Mouse (Mus musculus) ES-Bruce4 (cell line): ENCODE results near the gene Nhlrc3. TPM values are rescaled to one million over a fixed set of nuclear protein-coding genes. Genes with fewer than 3 reads are reported as not detected.

Experiments used
- H3K27ac ChIP-seq: 2 replicates; pipeline ENCODE4 v1.5.1; 2012; ENCODE audit warnings: low read length, inconsistent platforms; ENCODE audit not compliant: insufficient read depth
- H3K27me3 ChIP-seq: 2 replicates; pipeline ENCODE4 v1.6.1; 2012; ENCODE audit warnings: mild to moderate bottlenecking, low read length, inconsistent platforms; ENCODE audit not compliant: control insufficient read depth, poor library complexity, insufficient read depth, severe bottlenecking
- H3K36me3 ChIP-seq: 2 replicates; pipeline ENCODE4 v1.6.1; 2012; ENCODE audit warnings: inconsistent platforms, mild to moderate bottlenecking, low read length, moderate library complexity; ENCODE audit not compliant: control insufficient read depth, poor library complexity, insufficient read depth, severe bottlenecking
- H3K4me1 ChIP-seq: one replicate; pipeline ENCODE4 v1.8.1; 2011; ENCODE audit warnings: low read length; ENCODE audit not compliant: control insufficient read depth, insufficient read depth
- H3K4me3 ChIP-seq: 2 replicates; pipeline ENCODE4 v1.5.1; 2011; ENCODE audit warnings: low read depth, mild to moderate bottlenecking, low read length
- H3K9ac ChIP-seq: 2 replicates; pipeline ENCODE4 v1.6.1; 2012; ENCODE audit warnings: low read depth, mild to moderate bottlenecking, inconsistent platforms; ENCODE audit not compliant: poor library complexity, severe bottlenecking
- H3K9me3 ChIP-seq: replicated peaks from 2 replicates; pipeline ENCODE4 v1.6.1; 2012; ENCODE audit warnings: mild to moderate bottlenecking, low read length, inconsistent platforms; ENCODE audit not compliant: control insufficient read depth, poor library complexity, insufficient read depth, severe bottlenecking
- CTCF ChIP-seq: IDR thresholded peaks from one replicate; pipeline ENCODE4 v1.8.1; 2011; ENCODE audit warnings: low read depth, low read length
- EP300 ChIP-seq: IDR thresholded peaks from 2 replicates; pipeline ENCODE4 v1.6.1; 2011; ENCODE audit warnings: low read depth, low read length; ENCODE audit not compliant: insufficient read depth
- POLR2A ChIP-seq: IDR thresholded peaks from one replicate; pipeline ENCODE4 v1.8.1; 2011; ENCODE audit warnings: low read length; ENCODE audit not compliant: insufficient read depth
- polyA plus RNA-seq: library from polyadenylated mRNA; stranded (reverse); fragments of >200 nt; gene quantifications from 2 replicates; pipeline ENCODE4 v1.2.4, GENCODE M21; 2011; ENCODE audit warnings: low read depth; ENCODE audit not compliant: missing spikeins, insufficient read depth, insufficient read length

The Nhlrc3 gene
- polyA plus RNA-seq, 1 experiment: 18.2 TPM

GRCm38 (mm10) chr3:53472061-53472460 lies 8.9 kb upstream of the Nhlrc3 start:
- Histone ChIP-seq H3K27ac (no peak overlapping the region), H3K9me3 (no peaks in the 10 kb centered on the region), H3K4me1 (peaks cover 2% of the 10 kb centered on the region), H3K4me3 (no peak overlapping the region), H3K36me3 (peaks cover 34% of the 10 kb centered on the region), H3K27me3 (no peaks in the 10 kb centered on the region), H3K9ac (no peak overlapping the region)
- TF ChIP-seq EP300: no peak
- TF ChIP-seq CTCF: no peak
- TF ChIP-seq POLR2A: no peak

DNA sequence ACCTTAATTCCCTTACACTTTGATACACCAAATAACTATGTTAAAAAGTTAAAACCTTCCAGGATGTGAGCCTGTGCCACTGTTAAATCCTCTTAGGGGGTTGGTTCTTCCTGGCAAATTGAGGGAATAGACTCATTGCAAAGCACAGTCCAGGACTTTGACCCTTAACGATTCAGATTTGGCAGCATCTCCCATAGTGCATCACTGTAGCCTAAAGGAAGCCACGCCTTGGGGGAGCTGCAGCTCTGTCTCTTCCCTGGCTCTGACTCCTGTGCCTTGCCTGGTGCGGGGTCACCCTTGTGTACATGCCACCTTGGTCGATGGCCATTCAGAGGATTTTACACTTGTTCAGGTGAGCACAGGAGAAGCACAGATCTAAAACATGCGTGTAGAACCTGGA lies 6.5 kb upstream of the Nhlrc3 start:
- H3K4me3 ChIP-seq: no peak overlapping the region
- no peak overlapping the region for H3K27ac ChIP-seq
- H3K36me3 ChIP-seq: peaks cover 23% of the 10 kb centered on the region
- no peak overlapping the region for H3K9ac ChIP-seq
- no peaks in the 10 kb centered on the region for H3K9me3 ChIP-seq
- TF ChIP-seq CTCF (no peak), POLR2A (no peak), EP300 (no peak)
- peaks cover 2% of the 10 kb centered on the region for H3K4me1 ChIP-seq
- no peaks in the 10 kb centered on the region for H3K27me3 ChIP-seq

GRCm38 (mm10) chr3:53467356-53467755 lies 4.2 kb upstream of the Nhlrc3 start:
- H3K27ac ChIP-seq: no peak overlapping the region
- no peaks in the 10 kb centered on the region for H3K9me3 ChIP-seq
- no peaks in the 10 kb centered on the region for H3K27me3 ChIP-seq
- peaks cover 9% of the 10 kb centered on the region for H3K36me3 ChIP-seq
- H3K4me3 ChIP-seq: no peak overlapping the region
- H3K9ac ChIP-seq: no peak overlapping the region
- TF ChIP-seq CTCF (no peak), EP300 (no peak), POLR2A (no peak)
- peaks cover 2% of the 10 kb centered on the region for H3K4me1 ChIP-seq

DNA sequence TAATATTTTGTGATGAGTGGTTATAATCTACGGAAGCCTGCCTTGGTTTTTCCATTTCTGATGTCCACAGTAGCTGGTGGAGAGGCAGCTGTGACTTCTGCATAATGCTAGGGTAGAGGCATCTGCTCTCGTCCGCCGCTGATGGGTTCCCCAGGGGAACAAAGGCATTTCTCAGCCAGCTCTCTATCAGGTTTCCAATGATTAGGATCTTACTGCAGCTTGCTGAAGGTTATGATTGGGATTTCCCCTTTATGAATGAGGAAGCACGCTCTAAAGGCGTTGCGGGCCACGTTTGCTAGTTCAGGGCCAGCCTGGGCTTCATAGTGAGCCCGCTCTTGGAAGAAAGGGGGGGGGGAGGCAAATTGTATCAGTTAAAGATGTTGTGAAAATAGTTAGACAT lies 3.3 kb upstream of the Nhlrc3 start:
- Histone ChIP-seq H3K4me3 (no peak overlapping the region), H3K9ac (no peak overlapping the region), H3K9me3 (no peaks in the 10 kb centered on the region), H3K27ac (no peak overlapping the region), H3K4me1 (peaks cover 2% of the 10 kb centered on the region), H3K36me3 (peaks cover 3% of the 10 kb centered on the region), H3K27me3 (no peaks in the 10 kb centered on the region)
- TF ChIP-seq EP300: no peak
- TF ChIP-seq POLR2A: no peak
- TF ChIP-seq CTCF: no peak

GRCm38 (mm10) chr3:53465330-53465729 lies 2.2 kb upstream of the Nhlrc3 start:
- Histone ChIP-seq H3K27me3 (no peaks in the 10 kb centered on the region), H3K27ac (no peak overlapping the region), H3K4me1 (peaks cover 2% of the 10 kb centered on the region), H3K9me3 (no peaks in the 10 kb centered on the region), H3K4me3 (no peak overlapping the region), H3K9ac (0 out of 2 replicates have a peak overlapping the region, but pooled peaks have one; percentile 32), H3K36me3 (peaks cover 6% of the 10 kb centered on the region)
- TF ChIP-seq CTCF (no peak), EP300 (no peak), POLR2A (no peak)

GRCm38 (mm10) chr3:53464146-53464698 lies 1.1 kb upstream of the Nhlrc3 start:
- peaks cover 13% of the 10 kb centered on the region for H3K36me3 ChIP-seq
- peak overlapping the region; percentile 99 for H3K9ac ChIP-seq
- TF ChIP-seq EP300: no peak
- no peak for TF ChIP-seq POLR2A
- TF ChIP-seq CTCF: no peak
- no peak overlapping the region for H3K27ac ChIP-seq
- H3K9me3 ChIP-seq: no peaks in the 10 kb centered on the region
- peak overlapping the region; percentile 78 for H3K4me3 ChIP-seq
- no peaks in the 10 kb centered on the region for H3K27me3 ChIP-seq
- H3K4me1 ChIP-seq: peaks cover 3% of the 10 kb centered on the region

- Histone ChIP-seq H3K27me3 (no peaks in the 10 kb centered on the region), H3K4me3 (peak overlapping the region; percentile 78), H3K9ac (peak overlapping the region; percentile 99), H3K9me3 (no peaks in the 10 kb centered on the region), H3K27ac (no peak overlapping the region), H3K4me1 (peaks cover 2% of the 10 kb centered on the region), H3K36me3 (peaks cover 13% of the 10 kb centered on the region)
- TF ChIP-seq CTCF (no peak), EP300 (no peak), POLR2A (no peak)
Observed at GRCm38 (mm10) chr3:53463765-53464114, 608 bp upstream of the Nhlrc3 start.
